Mouse (Mus musculus): ENCODE results near the gene Rab4a.
A peak's percentile ranks its signal among the peaks of the same experiment; 100 is the strongest.

Gene Rab4a

DNA sequence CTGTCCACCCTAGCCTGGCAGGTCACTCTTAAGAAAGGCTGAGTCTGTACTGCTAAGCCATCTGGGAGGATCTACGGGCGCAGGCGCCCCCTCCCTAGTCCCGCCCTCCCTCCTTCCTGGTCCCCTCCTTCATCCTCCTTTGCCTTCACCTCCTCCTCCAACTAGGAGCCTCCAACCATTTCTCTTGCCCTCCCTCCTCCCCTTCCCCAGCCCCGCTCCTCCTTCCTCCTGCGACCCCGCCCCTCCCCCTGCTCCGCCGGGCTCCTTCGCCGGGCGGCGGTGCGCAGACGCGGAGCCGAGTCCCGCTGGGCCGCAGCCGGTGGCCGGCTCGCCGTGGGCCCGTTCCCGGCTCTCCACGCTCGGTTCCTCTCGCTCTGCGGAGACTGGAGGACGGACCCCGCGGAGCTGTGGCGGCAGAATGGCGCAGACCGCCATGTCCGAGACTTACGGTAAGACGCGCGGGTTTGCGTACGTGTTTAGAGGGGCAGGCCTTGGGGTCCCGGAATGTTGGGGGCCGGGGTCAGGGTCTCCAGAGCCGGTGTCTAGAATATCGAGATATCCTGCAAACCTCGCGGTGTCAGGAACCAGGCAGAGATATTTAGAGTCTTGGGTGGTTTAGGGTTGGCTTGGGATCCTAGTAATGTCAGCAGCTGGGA is at the start of gene Rab4a:
Gene Rab4a (plus strand): TSS at position 268 of the 656 bp plus-strand sequence.
- peak; percentile 95 to 97 for DNase-seq

DNA sequence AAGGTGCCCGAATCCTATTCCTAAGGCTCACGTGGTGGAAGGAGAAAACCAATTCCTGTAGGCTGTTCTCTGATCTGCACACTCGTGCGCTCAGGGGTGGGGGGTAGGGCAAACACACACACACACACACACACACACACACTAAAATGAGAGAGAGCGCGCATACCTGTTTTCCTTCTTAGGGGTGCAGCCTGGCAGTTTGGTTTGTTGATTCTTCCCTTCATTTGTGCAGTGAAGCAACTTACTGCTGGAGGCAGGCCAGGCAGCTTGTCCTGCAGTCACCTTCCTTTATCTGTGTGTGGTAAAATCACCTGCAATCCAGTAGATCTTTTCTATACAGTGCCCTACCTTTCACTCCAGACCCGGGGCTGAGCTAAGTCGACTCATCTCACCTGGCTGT is 48.9 kb upstream of the Rab4a start:
- DNase-seq = no peak

DNA sequence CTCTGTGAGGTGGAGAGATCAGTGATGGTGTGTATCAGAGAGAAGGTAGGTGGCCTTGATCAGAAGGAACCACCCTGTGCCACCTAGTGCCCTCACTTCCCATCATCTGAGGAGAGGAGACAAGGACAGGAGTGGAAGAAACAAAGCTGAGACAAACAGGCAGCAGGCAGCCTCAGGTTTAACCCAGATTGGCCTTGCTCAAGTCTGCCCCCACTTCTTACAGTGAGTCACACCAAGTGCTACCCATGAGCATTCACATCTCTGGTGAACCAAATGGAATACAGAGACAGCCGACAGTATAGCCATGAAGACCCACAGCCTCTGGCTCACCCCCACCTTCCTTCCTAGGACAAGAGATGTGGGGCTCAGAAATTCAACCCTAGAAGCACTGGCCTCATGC is 46.9 kb upstream of the Rab4a start:
- DNase-seq = no peak

DNA sequence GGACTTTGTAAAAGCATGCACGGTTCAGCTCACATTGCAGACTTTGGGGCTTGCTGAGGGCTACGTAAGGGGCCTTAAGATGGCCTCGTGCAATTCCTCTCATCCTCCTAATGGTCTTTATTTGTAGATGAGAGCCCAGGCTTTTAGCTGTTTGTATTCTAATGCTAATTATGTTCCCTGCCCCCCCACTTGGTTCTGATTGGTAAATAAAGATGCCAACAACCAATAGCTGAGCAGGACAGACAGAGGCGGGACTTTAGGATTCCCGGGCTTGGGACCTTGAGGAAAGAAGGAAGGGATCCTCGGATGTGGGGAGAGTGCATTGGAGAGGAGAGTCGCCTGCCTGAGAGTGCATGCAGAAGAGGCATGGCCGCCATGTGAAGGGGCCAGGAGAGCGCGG is 45.9 kb upstream of the Rab4a start:
- DNase-seq = no peak

DNA sequence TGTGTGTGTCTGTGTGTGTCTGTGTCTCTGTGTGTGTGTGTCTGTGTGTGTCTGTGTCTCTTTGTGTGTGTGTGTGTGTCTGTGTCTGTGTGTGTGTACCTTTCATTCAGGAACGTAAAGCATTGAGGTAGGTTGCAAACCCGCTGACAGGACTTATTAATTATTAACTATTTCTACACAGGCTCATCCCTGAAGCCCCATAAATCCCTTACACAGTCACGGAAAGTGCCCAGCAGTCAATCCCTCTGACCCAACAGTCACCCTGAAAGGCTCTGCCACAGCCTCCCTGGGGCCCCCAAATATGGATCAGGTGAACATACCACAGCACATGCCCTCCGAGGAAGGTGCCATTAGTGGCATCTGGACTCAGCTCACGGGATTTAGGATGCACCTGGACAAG is 45.2 kb upstream of the Rab4a start:
- no peak for DNase-seq

DNA sequence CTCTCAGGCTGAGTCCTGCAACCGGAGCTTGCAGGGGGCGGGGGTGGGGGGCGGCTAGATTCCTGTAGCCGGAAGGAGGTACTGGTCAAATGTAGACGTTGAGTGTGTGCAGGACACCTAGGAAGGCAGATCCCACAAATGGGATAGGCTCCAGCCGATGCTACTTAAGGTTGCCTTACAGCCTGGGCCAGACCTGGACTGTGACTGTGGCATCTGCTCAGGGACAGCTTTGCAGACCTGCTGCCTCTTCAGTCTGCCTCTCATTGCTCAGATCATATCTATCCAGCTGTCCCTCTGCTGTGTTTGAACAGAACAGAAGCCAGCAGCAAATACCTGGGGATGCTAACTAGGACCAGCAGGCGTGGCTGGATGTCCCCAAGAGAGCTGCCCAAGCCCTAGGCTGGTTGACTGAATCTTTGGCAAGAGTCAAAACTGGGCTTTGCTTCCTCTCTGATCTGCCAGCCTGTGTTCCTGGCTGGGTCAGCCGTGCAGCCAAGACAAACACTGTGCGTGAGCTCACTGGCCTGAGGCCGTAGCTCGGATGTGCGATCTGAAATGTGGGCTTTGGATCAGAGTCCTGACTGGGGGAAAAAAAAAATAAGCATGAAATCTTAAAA is 44.4 kb upstream of the Rab4a start:
- peak; percentile 28 to 66 for DNase-seq

DNA sequence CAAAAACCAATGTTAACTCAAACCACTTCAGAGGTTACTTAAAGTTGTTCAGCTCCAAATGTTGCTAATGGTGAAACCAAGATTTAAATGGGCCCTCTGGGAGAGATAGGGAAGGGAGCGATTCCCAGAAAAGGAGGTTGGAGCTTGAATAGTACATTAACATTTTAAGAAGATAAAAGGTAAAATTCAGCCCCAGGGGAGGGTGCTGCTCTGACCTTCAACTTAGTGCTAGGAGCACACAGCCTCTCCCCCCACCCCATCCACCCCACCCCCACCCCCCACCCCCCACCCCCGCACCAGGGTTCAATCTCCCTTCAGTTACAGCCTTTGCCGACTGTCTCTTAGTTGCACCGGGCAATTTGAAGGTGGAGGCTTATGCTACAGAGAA is 43.9 kb upstream of the Rab4a start:
- no peak for DNase-seq

DNA sequence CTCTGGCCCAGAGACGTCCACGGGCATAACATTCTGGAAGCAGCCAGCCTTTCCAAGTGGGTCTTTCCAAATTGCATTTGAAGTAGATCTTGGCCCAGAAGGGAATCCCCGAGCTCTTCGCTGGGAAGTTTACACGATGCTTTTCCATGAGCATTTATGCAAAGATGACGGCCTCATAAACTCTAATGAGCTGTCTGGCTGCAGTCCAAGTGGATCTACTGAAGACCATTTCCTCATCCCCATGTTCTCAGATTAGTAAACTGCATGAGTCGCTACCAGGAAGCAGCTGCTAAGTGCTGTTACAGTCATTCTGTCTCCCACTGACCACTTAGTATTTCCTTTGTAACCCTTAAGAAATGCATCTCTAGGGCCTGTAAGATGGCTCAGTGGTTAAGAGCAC is 42.4 kb upstream of the Rab4a start:
- peak in 1 of 2 experiments; percentile 60 for DNase-seq

DNA sequence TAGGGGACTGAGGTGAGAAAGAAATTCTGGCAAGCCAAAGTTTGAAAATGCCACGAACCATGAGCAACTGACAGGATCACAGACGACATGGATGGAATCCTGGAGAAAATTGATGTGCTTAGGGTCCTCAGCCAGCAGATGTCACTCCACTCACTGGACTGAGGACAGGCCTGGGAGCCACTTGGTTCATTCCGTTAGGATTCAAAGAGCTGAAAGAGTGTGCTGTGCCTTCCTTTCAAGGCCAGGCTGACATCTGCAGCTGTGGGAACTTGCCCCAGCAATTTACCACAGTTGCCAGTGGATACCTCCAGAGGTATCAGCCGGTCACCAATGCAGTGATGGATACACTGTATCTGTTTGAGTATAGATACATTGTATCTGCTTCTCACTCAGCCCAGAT is 41.1 kb upstream of the Rab4a start:
- DNase-seq = no peak

DNA sequence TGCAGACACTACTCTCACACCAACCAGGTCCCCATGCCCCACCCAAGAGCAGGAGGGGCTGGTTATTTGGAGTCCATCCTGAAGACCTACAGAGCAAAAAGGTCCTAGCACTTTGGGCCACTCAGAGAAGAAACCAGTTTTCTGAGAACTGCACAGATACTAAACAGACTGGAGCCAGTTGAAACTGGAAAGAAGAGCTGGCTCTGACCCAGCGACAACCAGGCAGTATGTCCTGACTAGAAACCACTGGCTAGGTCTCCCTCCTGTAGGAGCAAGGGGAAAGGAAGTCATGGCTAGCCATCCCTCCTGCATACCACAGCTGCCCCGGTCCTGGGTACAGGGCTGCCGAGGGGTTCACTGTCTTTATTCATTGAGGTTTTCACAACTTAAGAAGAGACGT is 39.3 kb upstream of the Rab4a start:
- no peak for DNase-seq

DNA sequence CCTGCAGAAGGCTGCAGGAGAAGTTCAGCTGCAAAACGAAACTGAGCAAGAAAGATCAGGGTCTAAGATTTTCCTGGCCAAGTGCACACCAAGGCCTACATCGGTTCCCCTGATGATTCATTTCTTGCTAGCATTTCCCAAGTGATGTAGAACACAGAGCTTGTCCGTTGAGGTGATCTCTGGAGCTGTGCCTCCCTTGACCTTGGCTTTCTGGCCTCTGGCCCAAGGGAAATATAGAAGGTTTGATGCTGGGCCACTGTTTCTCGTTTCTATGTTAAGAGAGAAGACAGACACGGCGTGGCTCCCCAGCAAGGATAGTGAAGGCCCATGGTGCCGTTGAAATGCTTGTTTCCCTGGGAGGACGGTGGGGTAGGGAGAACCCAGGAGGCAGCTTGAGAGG is 37.9 kb upstream of the Rab4a start:
- DNase-seq = no peak

DNA sequence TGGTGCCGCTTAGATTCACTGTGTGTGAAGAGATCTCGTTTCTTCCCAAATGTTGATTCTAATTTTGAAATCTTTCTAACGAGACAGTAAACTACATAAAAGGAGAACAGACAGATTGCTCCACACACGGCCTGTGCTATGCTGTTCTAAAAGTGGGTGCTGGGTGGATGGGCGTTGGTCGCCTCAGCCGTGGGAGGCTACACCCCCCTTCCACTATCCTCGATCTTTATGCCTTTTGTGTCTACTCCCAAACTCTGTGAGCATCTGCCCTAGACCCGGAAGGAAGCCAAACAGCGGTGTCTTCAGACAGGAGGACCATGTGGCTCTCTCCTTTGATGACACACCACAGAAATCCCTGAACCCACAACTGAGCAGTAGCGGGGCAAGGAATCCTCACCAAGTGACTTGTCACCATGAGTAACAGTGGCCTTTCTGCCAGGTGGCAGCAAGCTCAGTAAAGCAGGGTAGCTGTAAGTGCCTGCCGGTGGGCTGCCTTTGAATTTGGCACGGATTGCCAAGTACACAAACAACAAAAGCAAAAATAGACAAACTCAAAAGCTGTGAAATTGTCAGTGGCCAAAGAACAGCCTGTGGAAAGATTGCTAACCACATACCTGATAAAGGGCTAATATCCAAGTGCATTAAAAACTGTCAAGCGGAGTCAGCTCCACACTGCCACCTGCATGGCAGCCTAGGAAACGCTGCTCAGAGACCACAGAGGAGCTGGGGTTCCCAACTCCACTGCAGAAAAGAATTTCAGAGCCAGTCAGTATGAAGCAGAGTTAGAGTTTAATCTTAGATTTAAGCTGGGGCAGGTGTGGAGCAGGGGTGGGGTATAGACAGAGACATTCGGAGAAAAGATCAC is 37.1 kb upstream of the Rab4a start:
- peak; percentile 53 to 68 for DNase-seq

DNA sequence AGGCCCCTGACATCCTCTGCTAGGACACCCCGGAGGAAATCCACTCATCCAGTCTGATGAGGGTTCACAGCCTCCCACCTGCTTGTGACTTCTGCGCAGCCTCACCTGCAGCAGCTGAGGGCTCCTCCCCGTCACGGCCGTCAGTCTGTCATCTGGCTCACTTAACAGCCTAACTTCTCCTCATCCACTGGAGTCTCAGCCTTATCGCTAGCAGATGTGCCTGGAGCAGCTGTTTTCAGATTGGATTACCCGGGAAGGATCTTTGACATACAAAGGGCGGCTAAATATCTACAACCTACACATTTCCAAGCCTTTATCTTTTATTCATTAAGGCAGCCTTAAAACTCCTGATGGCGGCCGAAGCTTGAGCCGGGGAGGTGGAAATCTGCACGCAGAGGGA is 32.3 kb upstream of the Rab4a start:
- no peak for DNase-seq

DNA sequence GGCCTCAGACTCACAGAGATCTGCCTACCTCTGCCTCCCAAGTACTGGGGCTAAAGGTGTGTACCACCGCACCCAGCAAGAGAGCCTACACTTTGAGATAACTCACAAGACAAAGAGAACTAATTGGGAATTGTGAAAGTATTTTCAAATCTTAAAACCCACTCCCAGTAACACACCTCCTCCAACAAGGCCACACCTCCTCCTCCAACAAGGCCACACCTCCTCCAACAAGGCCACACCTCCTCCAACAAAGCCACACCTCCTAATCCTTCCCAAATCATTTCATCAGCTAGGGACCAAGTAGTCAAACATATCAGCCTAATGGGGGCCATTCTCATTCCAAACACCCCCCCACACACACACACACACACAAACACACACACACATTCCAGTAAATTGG is 31.3 kb upstream of the Rab4a start:
- no peak for DNase-seq

DNA sequence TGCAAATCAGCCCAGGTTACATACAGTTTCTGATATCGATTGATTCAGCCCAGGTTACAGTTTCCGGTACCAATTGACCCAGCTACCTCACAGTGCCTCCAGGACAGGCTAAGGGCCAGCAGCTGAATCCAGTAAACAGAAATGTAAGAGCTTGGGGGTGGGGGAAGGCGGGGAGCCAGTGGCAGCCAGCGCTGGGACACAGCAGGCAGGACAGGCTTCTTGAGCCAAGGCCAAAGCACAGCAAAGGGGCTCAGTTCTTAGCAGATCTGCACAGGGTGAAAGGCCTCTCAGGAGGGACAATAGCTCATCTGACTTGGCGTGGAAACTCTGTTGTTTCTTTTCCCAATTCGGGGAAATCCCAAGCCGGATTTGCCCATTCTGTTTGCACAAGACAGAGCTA is 28.5 kb upstream of the Rab4a start:
- no peak for DNase-seq

DNA sequence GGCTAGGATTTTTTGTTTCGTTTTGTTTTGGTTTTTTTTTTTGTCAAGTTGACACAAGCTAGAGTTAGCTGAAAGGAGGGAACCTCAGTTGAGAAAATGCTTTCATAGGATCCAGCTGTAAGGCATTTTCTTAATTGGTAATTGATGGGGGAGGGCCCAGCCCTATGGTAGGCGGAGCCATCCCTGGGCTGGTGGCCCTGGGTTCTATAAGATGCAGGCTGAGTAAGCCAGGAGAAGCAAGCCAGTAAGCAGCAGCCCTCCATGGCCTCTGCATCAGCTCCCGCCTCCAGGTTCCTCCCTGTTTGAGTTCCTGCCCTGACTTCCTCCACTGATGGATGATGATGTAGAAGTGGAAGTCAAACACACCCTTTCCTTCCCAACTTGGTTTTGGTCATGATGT is 25.3 kb upstream of the Rab4a start:
- DNase-seq = no peak

DNA sequence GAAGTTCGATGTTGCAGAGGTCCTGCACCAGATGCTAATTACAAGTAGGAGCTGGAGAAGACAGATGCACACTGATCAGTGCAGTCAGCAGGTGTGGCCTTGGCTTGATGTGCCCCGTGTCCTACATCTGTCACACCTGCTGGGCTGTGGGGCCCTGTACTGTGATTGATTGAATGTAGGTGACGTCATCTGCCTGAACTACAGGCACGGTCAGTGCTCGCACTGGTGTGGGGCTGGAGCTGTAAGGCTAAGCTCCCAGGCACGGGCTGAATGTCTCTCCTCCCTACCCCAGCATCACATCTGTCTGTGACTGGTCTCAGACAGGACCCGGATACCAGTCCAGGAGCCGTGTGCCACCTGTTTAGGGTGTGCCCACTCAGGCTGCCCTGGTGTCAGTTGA is 24.5 kb upstream of the Rab4a start:
- DNase-seq = no peak

DNA sequence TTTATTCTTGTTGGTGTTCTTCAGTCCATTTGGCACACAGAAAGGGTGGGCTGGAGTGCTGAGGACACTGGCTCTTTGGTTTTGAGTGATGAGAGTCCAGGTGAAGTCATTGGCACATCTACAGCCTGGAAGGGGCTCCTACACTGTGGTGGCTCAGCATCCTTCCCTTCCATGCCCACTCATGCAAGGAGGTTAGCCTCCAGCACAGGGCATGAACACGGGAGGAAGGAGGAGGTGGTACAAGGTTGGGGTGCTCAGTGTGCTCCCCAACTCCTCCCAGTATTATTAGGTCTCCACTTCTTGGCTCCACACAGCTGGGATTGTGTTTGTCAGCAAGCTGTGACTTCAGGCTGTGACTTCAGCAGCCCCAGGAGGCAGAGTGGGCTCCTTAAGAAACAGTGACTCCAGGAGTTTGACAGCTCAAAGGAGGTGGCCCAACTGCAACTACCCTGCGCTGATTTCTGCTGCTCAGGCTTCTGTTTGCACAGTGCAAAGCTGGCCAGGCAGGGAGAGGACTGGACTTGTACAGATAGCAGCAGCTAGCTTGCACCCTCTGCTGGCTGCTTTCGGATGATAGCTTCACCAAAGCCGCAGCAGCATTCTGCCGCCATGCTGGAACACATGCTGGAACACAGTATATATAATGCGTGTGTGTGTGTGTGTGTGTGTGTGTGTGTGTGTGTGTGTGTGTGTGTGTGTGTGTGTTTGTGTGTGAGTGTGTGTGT is 22.1 kb upstream of the Rab4a start:
- DNase-seq = peak; percentile 84 to 89

DNA sequence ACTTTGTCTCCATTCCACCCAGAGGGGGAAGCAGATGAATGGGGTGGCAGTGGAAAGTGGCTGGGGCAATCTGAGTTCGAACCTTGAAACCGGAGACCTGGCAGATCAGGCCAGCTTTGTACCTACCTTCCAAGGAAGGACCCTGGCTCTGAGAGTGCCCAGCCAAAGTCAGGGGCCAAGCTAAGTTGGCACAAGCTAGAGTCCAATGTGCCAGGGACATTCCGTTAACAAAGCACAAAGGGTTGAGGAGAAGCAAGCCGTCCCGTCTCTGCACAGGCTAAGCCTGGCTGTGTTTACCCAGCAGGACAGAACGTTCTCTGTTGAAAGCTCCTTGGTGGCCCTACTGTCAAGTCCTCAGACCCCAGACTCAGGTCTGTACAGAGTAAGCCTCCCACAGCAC is 19.6 kb upstream of the Rab4a start:
- peak in 1 of 2 experiments; percentile 56 for DNase-seq

DNA sequence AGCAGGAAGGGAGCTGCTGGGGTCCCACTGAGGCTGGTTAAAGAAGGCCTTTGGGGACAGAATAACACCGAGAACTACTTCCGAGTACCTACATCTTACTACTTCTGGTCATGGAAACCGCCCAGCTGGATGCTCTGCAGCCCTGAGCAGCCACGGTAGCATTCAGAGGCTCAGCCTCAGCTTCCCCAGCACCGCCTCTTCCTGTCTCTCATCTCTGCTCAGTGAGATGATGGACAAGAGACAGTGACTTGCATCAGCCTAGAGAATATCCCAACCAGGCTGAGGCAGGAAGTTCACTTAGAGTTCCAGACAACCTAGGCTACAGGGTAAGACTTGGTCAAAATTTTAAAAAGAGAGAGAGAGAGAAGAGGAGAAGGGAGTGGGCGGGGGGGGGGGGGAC is 19.1 kb upstream of the Rab4a start:
- DNase-seq = no peak

DNA sequence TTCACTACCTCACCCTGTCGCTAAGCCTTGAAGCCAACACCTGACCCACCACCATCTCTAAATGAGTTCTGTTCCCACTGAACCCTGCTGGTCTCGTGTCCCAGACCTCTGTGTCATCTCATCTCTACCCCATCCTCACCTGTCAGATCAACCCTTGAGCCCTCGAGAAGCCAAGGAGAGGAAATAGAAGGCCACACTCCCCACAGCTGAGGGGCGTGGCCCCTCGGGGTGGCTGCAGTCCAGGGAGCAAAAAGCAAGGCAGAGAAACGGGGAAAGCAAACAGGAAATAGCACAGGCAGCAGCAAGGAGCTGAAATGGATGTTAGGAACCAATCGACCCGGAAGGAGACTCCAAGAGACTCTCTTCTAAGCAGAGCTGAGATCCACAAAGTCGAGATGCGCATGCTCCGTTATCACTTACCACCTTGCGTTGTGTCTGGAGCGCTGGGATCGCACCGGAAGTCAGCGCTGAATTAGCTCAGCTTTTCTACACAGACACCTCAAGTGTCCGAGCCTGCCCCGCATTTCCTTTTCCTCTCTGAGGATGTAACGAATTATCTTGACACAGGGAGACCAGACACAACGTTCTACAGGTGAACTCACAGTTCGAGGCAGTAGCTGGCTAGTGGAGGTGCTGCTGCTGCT is 18.4 kb upstream of the Rab4a start:
- DNase-seq = no peak

DNA sequence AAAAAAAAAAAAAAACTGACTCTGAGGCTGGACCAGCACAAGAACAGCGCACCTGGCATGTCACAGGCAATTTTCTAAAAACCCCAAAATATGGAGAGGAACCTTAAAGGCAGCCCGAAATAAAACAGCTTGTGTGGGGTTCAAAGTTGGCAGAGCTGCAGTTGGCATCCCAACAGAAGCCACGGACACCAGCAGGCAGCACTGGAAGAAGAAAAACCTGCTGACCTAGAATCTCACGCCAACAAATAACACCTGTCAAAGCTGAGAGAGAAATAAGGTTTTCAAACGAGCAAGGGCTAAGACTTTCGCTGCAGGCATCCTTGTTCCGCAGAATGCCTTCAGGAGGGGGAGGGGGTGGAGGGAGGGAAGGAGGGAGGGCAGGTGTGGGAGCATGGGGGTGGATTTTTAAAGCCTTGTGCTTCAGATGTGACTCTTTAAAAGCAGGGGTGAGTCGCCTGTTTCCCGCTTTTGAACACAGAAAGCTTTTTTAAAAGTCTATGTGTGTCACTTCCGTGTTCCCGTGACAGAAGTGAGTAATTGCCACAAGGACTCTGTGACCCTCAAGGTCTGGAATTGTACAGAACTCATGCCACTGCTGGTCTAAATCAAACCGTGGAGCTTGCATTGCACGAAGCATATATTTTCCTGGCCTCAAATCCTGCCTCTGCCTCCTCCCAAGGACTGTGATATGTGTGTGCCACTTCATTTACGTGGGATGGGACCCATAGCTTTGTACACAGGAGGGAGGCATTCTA is 17.2 kb upstream of the Rab4a start:
- no peak for DNase-seq

Data from kidney, postnatal 25 days (tissue).